Comparison of ENCODE assay signal across 23 mouse cellular contexts in genomic region chr5:132294469-132294868, GRCm38 (mm10).
A peak's percentile ranks its signal among the peaks of the same experiment; 100 is the strongest.
DNase-seq lines count a peak whose midpoint lies in the region; ATAC-seq and TF ChIP-seq lines count a peak whose summit lies in the region.
"Had no signal": no experiment of that assay in that cellular context is flagged by ENCODE, and none has a peak within 500 bp of the region (broad histone marks: within the 10 kb centered on the region; RNA-seq: fewer than 3 reads in every experiment).

No protein-coding gene starts in this region.

- H3K36me3 ChIP-seq in kidney, postnatal 0 days (ENCODE audit: insufficient read depth, low read length): no peaks in the 10 kb centered on the region
- no peaks in the 10 kb centered on the region for H3K36me3 ChIP-seq in kidney, adult 2 months (ENCODE audit: control insufficient read depth, insufficient read depth, low read length)
- H3K36me3 ChIP-seq in forebrain, embryonic 14.5 days (ENCODE audit: control insufficient read depth, insufficient read depth, low read length): no peaks in the 10 kb centered on the region
- H3K36me3 ChIP-seq: heart, embryonic 15.5 days; intestine, embryonic 15.5 days had no signal

- 48% methylated on average over 3 of the region's 3 CpGs for WGBS in kidney, postnatal 0 days
- 70% methylated on average over 3 of the region's 3 CpGs for WGBS in kidney, adult 2 months
- WGBS in forebrain, embryonic 14.5 days: 34% methylated on average over 3 of the region's 3 CpGs

- no peak overlapping the region for H3K27ac ChIP-seq in kidney, postnatal 0 days
- no peak overlapping the region for H3K27ac ChIP-seq in kidney, adult 2 months (ENCODE audit: insufficient read depth, low read depth, low read length)
- H3K27ac ChIP-seq in forebrain, embryonic 14.5 days (ENCODE audit: low read depth, low read length): no peak overlapping the region
- H3K27ac ChIP-seq: gastrocnemius, adult 2 months; heart, embryonic 15.5 days; intestine, embryonic 15.5 days had no signal

- no peak overlapping the region for H3K9ac ChIP-seq in kidney, postnatal 0 days (ENCODE audit: low read depth, low read length)
- H3K9ac ChIP-seq in forebrain, embryonic 14.5 days (ENCODE audit: low read length): peak overlapping the region; percentile 18; the same call in 1 of the 2 replicates
- H3K9ac ChIP-seq: heart, embryonic 15.5 days; intestine, embryonic 15.5 days had no signal

- TF ChIP-seq CTCF in kidney, postnatal 0 days (IDR thresholded peaks at IDR 0.05; ENCODE audit: low read depth): no peak
- TF ChIP-seq CTCF in kidney, adult 2 months (conservative IDR thresholded peaks at IDR 0.05; ENCODE audit: insufficient read depth, insufficient read length, low read depth, low read length): no peak

- TF ChIP-seq POLR2A in kidney, adult 2 months (IDR thresholded peaks at IDR 0.05; ENCODE audit: low read depth, low read length): no peak

- H3K4me2 ChIP-seq in kidney, postnatal 0 days (ENCODE audit: low read length): no peak overlapping the region
- H3K4me2 ChIP-seq in forebrain, embryonic 14.5 days (ENCODE audit: low read length): no peak overlapping the region
- H3K4me2 ChIP-seq: heart, embryonic 15.5 days; intestine, embryonic 15.5 days; liver, embryonic 11.5 days had no signal

- peak; percentile 24 for DNase-seq in embryo, embryonic 11 days
- no peak for DNase-seq in embryo, embryonic 10.5 days (ENCODE audit: low spot score)
- DNase-seq in kidney, postnatal 0 days (ENCODE audit: low spot score): peak; percentile 34
- no peak for DNase-seq in kidney, adult 2 months
- DNase-seq in ES-CJ7 (ENCODE audit: low read depth, low spot score): peak; percentile 17
- DNase-seq in forebrain, embryonic 14.5 days (ENCODE audit: low spot score): peak; percentile 34
- no peak for DNase-seq in cerebellum, postnatal 25 days
- DNase-seq: adrenal gland, adult 8-10 months; cerebellum, adult 9-10 months; gastrocnemius, adult 2 months; heart, adult 18-20 months; heart, postnatal 4 days; kidney, postnatal 4 days; layer of hippocampus, adult 9-11 months; lung, adult 18-20 months; lung, postnatal 14 days; right cerebral cortex, postnatal 25 days; thymus, adult 2 months had no signal

- no peaks in the 10 kb centered on the region for H3K27me3 ChIP-seq in kidney, postnatal 0 days (ENCODE audit: insufficient read depth, low read length)
- H3K27me3 ChIP-seq in kidney, adult 2 months (replicated peaks; ENCODE audit: control insufficient read depth, insufficient read depth, low read length): no peaks in the 10 kb centered on the region; the same call in 1 of the 2 replicates
- H3K27me3 ChIP-seq in forebrain, embryonic 14.5 days (replicated peaks; ENCODE audit: control insufficient read depth, insufficient read depth, low read length): no peaks in the 10 kb centered on the region
- H3K27me3 ChIP-seq: heart, embryonic 15.5 days; intestine, embryonic 15.5 days had no signal

- H3K9me3 ChIP-seq in kidney, postnatal 0 days (replicated peaks; ENCODE audit: low read length): no peaks in the 10 kb centered on the region
- H3K9me3 ChIP-seq in forebrain, embryonic 14.5 days (replicated peaks; ENCODE audit: control insufficient read depth, low read length): no peaks in the 10 kb centered on the region
- H3K9me3 ChIP-seq: heart, embryonic 15.5 days; intestine, embryonic 15.5 days had no signal

- no peak overlapping the region for H3K4me3 ChIP-seq in kidney, postnatal 0 days (replicated peaks; ENCODE audit: low read depth, low read length)
- H3K4me3 ChIP-seq in kidney, adult 2 months (ENCODE audit: insufficient read depth, low read depth, low read length): no peak overlapping the region
- H3K4me3 ChIP-seq in forebrain, embryonic 14.5 days (ENCODE audit: low read depth, low read length): no peak overlapping the region
- H3K4me3 ChIP-seq: gastrocnemius, adult 2 months; heart, embryonic 15.5 days; intestine, embryonic 15.5 days had no signal

- no peak for ATAC-seq in kidney, postnatal 0 days (replicated peaks; ENCODE audit: low FRiP score, low read depth)
- no peak for ATAC-seq in forebrain, embryonic 14.5 days
- no peak for ATAC-seq in monocyte, adult 5-6 weeks (replicated peaks; ENCODE audit: insufficient number of reproducible peaks, low FRiP score, low TSS enrichment, poor library complexity, severe bottlenecking)
- ATAC-seq: CD4-positive, CD25-positive, alpha-beta regulatory T cell, adult 4 months; intestine, embryonic 15.5 days had no signal

- H3K4me1 ChIP-seq in kidney, postnatal 0 days (replicated peaks; ENCODE audit: insufficient read depth, low read length): no peaks in the 10 kb centered on the region
- no peaks in the 10 kb centered on the region for H3K4me1 ChIP-seq in kidney, adult 2 months (ENCODE audit: control insufficient read depth, insufficient read depth, low read length)
- peaks cover 57% of the 10 kb centered on the region for H3K4me1 ChIP-seq in forebrain, embryonic 14.5 days (ENCODE audit: control insufficient read depth, insufficient read depth, low read length)

Comparison
In these comparisons a context has a peak if more than half of its experiments do, and no peak if none do; other contexts are left out.
1. DNase-seq: peak in embryo, embryonic 11 days (single experiment), kidney, postnatal 0 days (single experiment), ES-CJ7 (single experiment) and forebrain, embryonic 14.5 days (single experiment); none in embryo, embryonic 10.5 days (single experiment), kidney, adult 2 months (single experiment) and cerebellum, postnatal 25 days (0 of 2).